Mouse (Mus musculus): ENCODE measurements around the gene Ms4a18.

GRCm38 (mm10) chr19:10990751-10991150, 27.1 kb downstream of the Ms4a18 start:
- TF ChIP-seq CTCF (conservative IDR thresholded peaks at IDR 0.05; ENCODE audit: low read length) = no peak
- no peak for TF ChIP-seq NANOG (IDR thresholded peaks at IDR 0.05; ENCODE audit: borderline replicate concordance, low read length)
